Comparison of ENCODE assay signal across 8 mouse cellular contexts in the genomic region with DNA sequence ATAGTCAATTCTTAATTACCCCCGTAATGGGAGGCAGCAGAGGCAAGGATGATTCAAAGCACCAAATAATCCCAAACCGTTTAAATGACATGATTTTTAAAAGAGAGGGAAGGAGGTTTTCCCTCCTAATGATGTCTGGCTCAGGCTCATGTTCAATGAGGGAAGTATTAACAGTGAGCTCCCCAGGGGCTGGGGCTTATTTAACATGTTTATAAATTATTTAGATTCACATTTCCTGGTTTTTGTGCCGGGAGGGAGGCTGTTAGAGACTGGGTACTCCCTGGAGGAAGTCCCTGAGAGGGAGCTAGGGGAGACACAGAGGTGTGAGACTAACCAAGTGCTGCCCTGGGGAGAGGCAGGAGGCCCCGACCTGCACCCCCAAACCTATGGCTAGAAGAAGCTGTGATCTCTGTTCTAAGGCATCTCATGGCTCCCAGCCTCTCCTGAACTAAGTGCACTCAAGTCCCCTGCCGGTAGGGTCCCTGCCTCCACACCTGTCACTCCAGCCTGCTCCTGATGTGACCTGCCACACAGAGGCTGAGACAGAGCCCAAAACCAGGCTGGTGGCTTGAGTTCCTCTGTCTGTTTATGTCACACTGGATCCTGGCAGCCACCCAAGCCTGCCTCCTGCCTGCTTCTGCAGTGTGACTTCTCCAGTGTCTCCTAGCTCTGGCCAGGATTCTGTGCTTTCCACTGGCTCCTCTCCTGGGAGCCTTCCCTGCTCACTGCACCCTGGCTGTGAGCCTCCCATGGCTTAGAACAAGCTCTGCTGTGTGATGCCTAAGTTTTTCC. TPM values are rescaled to one million over a fixed set of nuclear protein-coding genes. Genes with fewer than 3 reads are reported as not detected.
DNase-seq lines count a peak whose midpoint lies in the region; ATAC-seq and TF ChIP-seq lines count a peak whose summit lies in the region.

No protein-coding gene starts in this region.

- H3K27me3 ChIP-seq in Patski: no peaks in the 10 kb centered on the region
- H3K27me3 ChIP-seq in forebrain, embryonic 15.5 days: no peaks in the 10 kb centered on the region
- H3K27me3 ChIP-seq in limb, embryonic 14.5 days (ENCODE audit: control insufficient read depth, insufficient read depth, low read length): no peaks in the 10 kb centered on the region

- WGBS in forebrain, embryonic 15.5 days: 7% methylated on average over 5 of the region's 5 CpGs
- WGBS in limb, embryonic 14.5 days: 7% methylated on average over 5 of the region's 5 CpGs

- CTCF ChIA-PET in Patski (lab: Charles Lee): interaction anchor here (1.3 to 1.7 kb wide), 4 partner anchors 34 to 60 kb away, joined by 3 to 6 read pairs (median 4); no protein-coding TSS in a partner anchor

- peak overlapping the region; percentile 85 for H3K27ac ChIP-seq in forebrain, embryonic 15.5 days (replicated peaks)
- H3K27ac ChIP-seq in limb, embryonic 14.5 days (replicated peaks; ENCODE audit: low read depth, low read length): no peak overlapping the region

- no peaks in the 10 kb centered on the region for H3K9me3 ChIP-seq in forebrain, embryonic 15.5 days
- peaks cover 3% of the 10 kb centered on the region; the same call in 1 of the 2 replicates for H3K9me3 ChIP-seq in limb, embryonic 14.5 days (ENCODE audit: control insufficient read depth, low read length)

- no peak for TF ChIP-seq POLR2A in limb, embryonic 14.5 days (IDR thresholded peaks at IDR 0.05; ENCODE audit: borderline replicate concordance, extremely low read depth, insufficient read depth, insufficient read length)

- POLR2A ChIA-PET in Patski (lab: Charles Lee): interaction anchor here (0.8 kb wide), 1 partner anchor 13 kb away, joined by 3 read pairs; no protein-coding TSS in a partner anchor

- no peak overlapping the region for H3K4me3 ChIP-seq in forebrain, embryonic 15.5 days
- no peak overlapping the region for H3K4me3 ChIP-seq in limb, embryonic 14.5 days (replicated peaks; ENCODE audit: low read length)

- H3K4me2 ChIP-seq in forebrain, embryonic 15.5 days (replicated peaks): no peak overlapping the region
- no peak overlapping the region for H3K4me2 ChIP-seq in limb, embryonic 14.5 days (replicated peaks; ENCODE audit: low read depth, low read length, severe bottlenecking)

- in situ Hi-C loops in Patski (cut with MboI; ENCODE audit: low pct_unique_long_range_greater_than_20kb): no loop called here

- H3K9ac ChIP-seq in forebrain, embryonic 15.5 days (replicated peaks): 0 out of 2 replicates have a peak overlapping the region, but pooled peaks have one; percentile 2
- H3K9ac ChIP-seq in limb, embryonic 14.5 days (ENCODE audit: low read depth, low read length, severe bottlenecking): no peak overlapping the region

- H3K4me1 ChIP-seq in forebrain, embryonic 15.5 days: peaks cover 79% of the 10 kb centered on the region
- peaks cover 40% of the 10 kb centered on the region for H3K4me1 ChIP-seq in limb, embryonic 14.5 days (ENCODE audit: control insufficient read depth, insufficient read depth, low read length)

- intact Hi-C loops in heart, postnatal 25 days (cut with DNase I): loop anchor here (5.0 kb wide), 1 partner anchor 50 kb away; a partner anchor contains a TSS

- no peaks in the 10 kb centered on the region for H3K36me3 ChIP-seq in forebrain, embryonic 15.5 days
- no peaks in the 10 kb centered on the region for H3K36me3 ChIP-seq in limb, embryonic 14.5 days (ENCODE audit: control insufficient read depth, insufficient read depth, low read length)

- no peak for TF ChIP-seq CTCF in Patski (IDR thresholded peaks at IDR 0.05)

- DNase-seq in heart, adult 11 months: peak; percentile 93
- DNase-seq in heart, postnatal 25 days (ENCODE audit: low spot score): no peak
- DNase-seq in Patski (ENCODE audit: low read depth, low spot score): peak; percentile 13
- peak; percentile 46 for DNase-seq in limb, embryonic 14.5 days (ENCODE audit: low spot score)
- peak; percentile 51 for DNase-seq in retina, embryonic 14.5 days (ENCODE audit: low spot score)
- DNase-seq in layer of hippocampus, adult 18-20 months (ENCODE audit: low spot score in 2 of 2): no peak
- no peak for DNase-seq in c-Kit-positive CD71-positive TER-119-positive erythroid progenitor cells, embryonic 14.5 days (ENCODE audit: low spot score)

- ATAC-seq in Patski: no peak
- peak; percentile 42 for ATAC-seq in forebrain, embryonic 15.5 days (replicated peaks)
- ATAC-seq in limb, embryonic 14.5 days (ENCODE audit: low FRiP score, low read depth): no peak

RNA-seq across cellular contexts. Expression of a gene that starts 51.5 kb away (rescaled TPM):
- total RNA-seq in heart, postnatal 25 days (2021): 1 to 10 TPM in 1 of 2 experiments, under 1 TPM in 1; 0.91 to 1.1 TPM
- 22.4 TPM for polyA plus RNA-seq in Patski (2021)
- polyA plus RNA-seq in forebrain, embryonic 15.5 days (2015; fragmentation: Nextera tagmentation; extraction: Ambion mirVana): 31.5 and 34.0 TPM in 2 replicates
- polyA plus RNA-seq in limb, embryonic 14.5 days (2012; rRNA removed): 17.4 and 19.5 TPM in 2 replicates
- 4.2 and 5.4 TPM in 2 replicates for polyA plus RNA-seq in limb, embryonic 14.5 days (2014; fragmentation: Nextera tagmentation; extraction: Ambion mirVana)
- total RNA-seq in layer of hippocampus, adult 18-20 months (2021): 10 to 100 TPM; 11.1 to 14.1 TPM

Comparison
In these comparisons a context has a peak if more than half of its experiments do, and no peak if none do; other contexts are left out.
1. DNase-seq: peak in heart, adult 11 months (single experiment), Patski (single experiment), limb, embryonic 14.5 days (single experiment) and retina, embryonic 14.5 days (single experiment); none in heart, postnatal 25 days (single experiment), layer of hippocampus, adult 18-20 months (0 of 2) and c-Kit-positive CD71-positive TER-119-positive erythroid progenitor cells, embryonic 14.5 days (single experiment).